Mouse (Mus musculus) MEL (cell line): ENCODE data around the gene Slc15a5.

ENCODE experiments used
- CHD1 ChIP-seq: IDR thresholded peaks from 2 replicates; pipeline ENCODE4 v1.6.1; 2012; ENCODE audit warnings: low read depth, mild to moderate bottlenecking, inconsistent platforms, low read length, improper control_type of control experiment
- CTCF ChIP-seq, 3 experiments: IDR thresholded peaks in 2 of 3; conservative IDR thresholded peaks in 1 of 3; 2 replicates each; pipeline ENCODE4 v1.5.1; 2011 to 2012; ENCODE audit warnings: low read length in 3 of 3, low read depth in 2 of 3, mild to moderate bottlenecking in 2 of 3, improper control_type of control experiment in 1 of 3, inconsistent platforms in 1 of 3, mixed read lengths in 1 of 3, moderate library complexity in 1 of 3; ENCODE audit not compliant: control insufficient read depth in 1 of 3, insufficient read depth in 1 of 3, poor library complexity in 1 of 3, severe bottlenecking in 1 of 3
- GATA1 ChIP-seq: IDR thresholded peaks from 2 replicates; pipeline ENCODE4 v1.6.1; 2011; ENCODE audit warnings: low read depth, low read length, improper control_type of control experiment
- MAFK ChIP-seq: IDR thresholded peaks from 2 replicates; pipeline ENCODE4 v1.6.1; 2011; ENCODE audit warnings: low read depth, mild to moderate bottlenecking, low read length, improper control_type of control experiment, borderline replicate concordance
- MAX ChIP-seq: IDR thresholded peaks from 2 replicates; pipeline ENCODE4 v1.6.1; 2011; ENCODE audit warnings: low read length, improper control_type of control experiment
- MXI1 ChIP-seq: IDR thresholded peaks from 2 replicates; pipeline ENCODE4 v1.6.1; 2011; ENCODE audit warnings: mild to moderate bottlenecking, low read depth, low read length, improper control_type of control experiment
- NELFE ChIP-seq: IDR thresholded peaks from 2 replicates; pipeline ENCODE4 v1.6.1; 2011; ENCODE audit warnings: low read depth, low read length, improper control_type of control experiment
- POLR2A ChIP-seq, 2 experiments: IDR thresholded peaks; 2 replicates each; pipeline ENCODE4 v1.6.1; 2011 to 2012; ENCODE audit warnings: low read length in 2 of 2, mild to moderate bottlenecking in 2 of 2, control low read depth in 1 of 2, improper control_type of control experiment in 1 of 2, low read depth in 1 of 2, moderate library complexity in 1 of 2; ENCODE audit not compliant: control insufficient read depth in 1 of 2, insufficient read depth in 1 of 2, poor library complexity in 1 of 2
- POLR2AphosphoS2 ChIP-seq: IDR thresholded peaks from 2 replicates; pipeline ENCODE4 v1.6.1; 2011; ENCODE audit warnings: low read length, improper control_type of control experiment
- USF1 ChIP-seq: IDR thresholded peaks from 2 replicates; pipeline ENCODE4 v1.6.1; 2014; ENCODE audit warnings: low read depth, mild to moderate bottlenecking, inconsistent platforms, low read length, improper control_type of control experiment, moderate library complexity
- USF2 ChIP-seq, 2 experiments: IDR thresholded peaks; 2 replicates each; pipeline ENCODE4 v1.6.1; 2011 to 2012; ENCODE audit warnings: improper control_type of control experiment in 2 of 2, low read length in 2 of 2, borderline replicate concordance in 1 of 2, inconsistent platforms in 1 of 2, low read depth in 1 of 2, mild to moderate bottlenecking in 1 of 2; ENCODE audit not compliant: insufficient read depth in 1 of 2
- ZMIZ1 ChIP-seq: IDR thresholded peaks from 2 replicates; pipeline ENCODE4 v1.6.1; 2012; ENCODE audit warnings: low read depth, mild to moderate bottlenecking, inconsistent platforms, low read length, improper control_type of control experiment, moderate library complexity

GRCm38 (mm10) chr6:137935857-137936256 is 143.9 kb downstream of the Slc15a5 start:
- TF ChIP-seq CHD1 (no peak), USF1 (no peak), CTCF (IDR thresholded peaks at IDR 0.05 in 2 of 3, conservative IDR thresholded peaks at IDR 0.05 in 1 of 3; ENCODE audit: control insufficient read depth in 1 of 3, insufficient read depth in 1 of 3, low read depth in 2 of 3, low read length in 3 of 3, poor library complexity in 1 of 3, severe bottlenecking in 1 of 3) (no peak), USF2 (IDR thresholded peaks at IDR 0.05; ENCODE audit: borderline replicate concordance in 1 of 2, insufficient read depth in 1 of 2, low read depth in 1 of 2, low read length in 2 of 2) (no peak), POLR2A (IDR thresholded peaks at IDR 0.05; ENCODE audit: control insufficient read depth in 1 of 2, insufficient read depth in 1 of 2, low read depth in 1 of 2, low read length in 2 of 2, poor library complexity in 1 of 2) (no peak), NELFE (no peak), MXI1 (no peak), MAX (no peak), POLR2AphosphoS2 (no peak), MAFK (no peak), ZMIZ1 (no peak), GATA1 (no peak)
